Mouse (Mus musculus): ENCODE data around the gene Cntf. TPM values are rescaled to one million over a fixed set of nuclear protein-coding genes. Genes with fewer than 3 reads are reported as not detected.

The Cntf gene
- polyA plus RNA-seq, 1 experiment from 2014 or later, result 1.0 TPM

Other genes starting within 250 kb of the Cntf start
- 34.1 and 35.4 TPM in 2 replicates for gene Fam111a, start 219.9 kb downstream of the Cntf start, polyA plus RNA-seq (2016; fragmentation: Nextera tagmentation; extraction: Ambion mirVana)
- gene Gm4952, start 165.7 kb downstream of the Cntf start, polyA plus RNA-seq (2016; fragmentation: Nextera tagmentation; extraction: Ambion mirVana), result 0.57 and 0.68 TPM in 2 replicates
- 0.33 TPM in 1 of 2 replicates, not detected in the other for gene Glyat, start 132.3 kb downstream of the Cntf start, polyA plus RNA-seq (2016; fragmentation: Nextera tagmentation; extraction: Ambion mirVana)
- not detected in 2 replicates for gene Olfr1442, start 95.2 kb downstream of the Cntf start, polyA plus RNA-seq (2016; fragmentation: Nextera tagmentation; extraction: Ambion mirVana)
- not detected in 2 replicates for gene Olfr1443, start 87.5 kb downstream of the Cntf start, polyA plus RNA-seq (2016; fragmentation: Nextera tagmentation; extraction: Ambion mirVana)
- 0.38 and 0.44 TPM in 2 replicates for gene Keg1, start 69.8 kb downstream of the Cntf start, polyA plus RNA-seq (2016; fragmentation: Nextera tagmentation; extraction: Ambion mirVana)
- gene Zfp91, start 30.5 kb upstream of the Cntf start, polyA plus RNA-seq (2016; fragmentation: Nextera tagmentation; extraction: Ambion mirVana), result 11.6 and 12.4 TPM in 2 replicates
- gene Lpxn, start 30.6 kb upstream of the Cntf start, polyA plus RNA-seq (2016; fragmentation: Nextera tagmentation; extraction: Ambion mirVana), result 1.3 and 1.4 TPM in 2 replicates
- not detected in 2 replicates for gene Gm5244, start 81.0 kb upstream of the Cntf start, polyA plus RNA-seq (2016; fragmentation: Nextera tagmentation; extraction: Ambion mirVana)
- not detected in 2 replicates for gene Olfr1444, start 91.7 kb upstream of the Cntf start, polyA plus RNA-seq (2016; fragmentation: Nextera tagmentation; extraction: Ambion mirVana)
- not detected in 2 replicates for gene Olfr1445, start 118.2 kb upstream of the Cntf start, polyA plus RNA-seq (2016; fragmentation: Nextera tagmentation; extraction: Ambion mirVana)
- not detected in 2 replicates for gene Olfr1446, start 127.9 kb upstream of the Cntf start, polyA plus RNA-seq (2016; fragmentation: Nextera tagmentation; extraction: Ambion mirVana)
- not detected in 2 replicates for gene Olfr1447, start 138.1 kb upstream of the Cntf start, polyA plus RNA-seq (2016; fragmentation: Nextera tagmentation; extraction: Ambion mirVana)
- not detected in 2 replicates for gene Olfr1448, start 158.8 kb upstream of the Cntf start, polyA plus RNA-seq (2016; fragmentation: Nextera tagmentation; extraction: Ambion mirVana)
- not detected in 2 replicates for gene Olfr1449, start 165.2 kb upstream of the Cntf start, polyA plus RNA-seq (2016; fragmentation: Nextera tagmentation; extraction: Ambion mirVana)
- gene Olfr1450, start 184.6 kb upstream of the Cntf start, polyA plus RNA-seq (2016; fragmentation: Nextera tagmentation; extraction: Ambion mirVana), result not detected in 2 replicates
- gene Olfr1451, start 229.4 kb upstream of the Cntf start, polyA plus RNA-seq (2016; fragmentation: Nextera tagmentation; extraction: Ambion mirVana), result not detected in 2 replicates